Mouse (Mus musculus) left cerebral cortex, adult 18-20 months (tissue): Measurements from ENCODE around the gene Intu. TPM values are rescaled to one million over a fixed set of nuclear protein-coding genes. Genes with fewer than 3 reads are reported as not detected.

Experiments
- DNase-seq, 2 experiments: peaks; one replicate each; pipeline ENCODE4 v3.0.0; 2021 to 2022; ENCODE audit warnings: low spot score in 2 of 2, mixed read lengths in 1 of 2
- total RNA-seq, 2 experiments: library from RNA; stranded (reverse); gene quantifications; 2 replicates each; pipeline ENCODE4 v1.2.3; 2021

Intu gene
- total RNA-seq, 2 experiments from 2014 or later = 7.1 to 7.3 TPM

DNA sequence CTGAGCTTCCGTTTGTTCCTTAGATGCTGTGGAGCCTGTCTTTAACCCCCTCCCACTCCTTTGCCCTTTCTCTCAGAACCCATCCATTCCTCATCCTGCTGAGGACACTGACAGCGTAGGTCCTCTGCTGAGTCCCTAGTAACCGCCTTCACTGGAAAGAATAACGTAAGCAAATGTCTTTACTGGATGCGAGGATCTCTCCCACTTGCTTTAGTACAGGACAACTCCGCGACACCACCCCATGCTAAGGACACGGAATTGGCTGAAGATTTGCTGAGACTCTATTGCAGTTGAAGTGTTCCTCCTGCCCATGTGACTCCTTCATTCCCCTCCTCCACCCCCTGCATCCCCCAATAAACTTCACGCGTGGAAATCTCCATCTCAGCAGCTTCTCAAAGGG is 3.9 kb upstream of the Intu start:
- no peak for DNase-seq

DNA sequence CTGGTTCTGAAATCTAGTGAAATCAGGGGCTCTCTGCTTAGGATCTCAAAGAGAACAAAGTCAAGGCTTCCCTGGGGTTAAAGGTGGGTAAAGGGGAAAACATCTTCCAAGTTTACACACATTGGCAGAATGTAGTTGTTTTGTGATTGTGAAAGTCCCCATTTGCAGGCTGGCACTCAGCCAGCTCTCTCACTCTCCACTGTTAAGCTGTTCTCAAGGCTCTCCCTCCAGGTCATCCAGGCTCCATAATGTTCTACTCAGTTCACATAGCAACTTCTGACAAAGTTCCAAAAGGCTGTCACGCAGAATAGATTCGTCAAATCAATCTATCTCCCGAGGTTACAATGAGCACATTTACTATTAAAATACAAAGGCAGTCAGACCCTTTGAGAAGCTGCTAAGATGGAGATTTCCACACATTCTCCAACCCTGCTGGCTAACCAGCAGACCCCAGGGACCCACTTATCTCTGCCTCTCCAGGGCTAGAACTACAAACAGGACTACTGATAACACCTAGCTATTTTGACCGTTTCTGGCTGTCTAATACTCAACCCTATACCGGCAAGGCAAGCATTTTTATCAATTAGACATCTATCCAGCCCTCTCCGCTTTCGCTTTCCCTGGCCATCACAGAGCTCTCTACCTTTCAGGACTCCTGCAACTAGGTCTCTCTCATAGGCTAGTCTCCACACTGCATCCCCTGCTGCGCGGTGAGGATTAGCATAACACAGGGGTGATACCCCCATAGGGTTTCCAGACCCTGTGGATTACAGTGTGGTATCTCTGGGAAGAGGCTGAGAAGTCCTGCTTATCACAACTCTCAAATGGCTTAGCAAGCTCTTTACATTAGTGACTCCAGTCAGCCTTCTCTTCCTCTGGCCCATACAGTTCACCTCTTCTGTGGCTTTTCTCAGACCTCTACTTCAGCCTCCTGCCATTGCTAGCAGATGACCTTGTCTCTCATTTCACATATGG is 2.8 kb upstream of the Intu start:
- DNase-seq = no peak

DNA sequence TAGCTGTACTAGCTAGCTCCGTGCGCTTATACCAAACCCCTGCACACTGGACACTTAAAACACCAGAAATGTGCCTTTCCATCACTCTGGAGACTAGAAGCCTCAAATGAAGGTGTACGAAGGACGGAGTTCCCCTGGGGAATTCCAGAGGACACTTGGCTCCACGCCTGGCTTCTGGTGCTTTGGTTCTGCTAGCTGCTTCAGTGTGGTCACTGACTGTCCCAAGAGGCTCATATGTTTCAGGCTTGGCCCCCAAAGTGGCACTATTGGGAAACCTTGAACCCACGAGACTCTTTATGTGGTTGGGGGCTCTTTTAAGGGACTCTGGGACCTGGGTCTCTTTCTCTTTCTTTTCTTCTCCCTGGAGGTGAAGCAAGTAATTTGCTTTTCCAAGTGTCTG is 2.1 kb upstream of the Intu start:
- DNase-seq = no peak

DNA sequence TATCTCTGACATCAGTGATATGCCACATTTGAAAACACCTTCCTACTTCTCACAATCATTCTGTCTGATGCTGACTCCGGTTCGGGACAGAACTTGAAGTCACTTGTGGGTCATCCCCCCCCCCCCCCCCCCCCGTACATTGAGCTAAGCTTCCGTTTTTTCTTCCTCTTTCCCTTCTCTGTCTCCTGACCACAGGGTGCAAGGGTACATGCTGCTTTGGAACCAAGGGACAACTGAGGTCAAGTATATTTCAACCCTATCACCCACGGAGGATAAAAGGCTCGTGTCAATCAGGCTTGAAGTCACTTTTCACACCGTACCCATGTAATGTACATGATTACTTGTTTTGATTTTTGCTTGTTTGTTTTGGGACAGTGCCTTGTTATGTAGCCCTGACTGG is 241 bp upstream of the Intu start:
- DNase-seq = no peak

DNA sequence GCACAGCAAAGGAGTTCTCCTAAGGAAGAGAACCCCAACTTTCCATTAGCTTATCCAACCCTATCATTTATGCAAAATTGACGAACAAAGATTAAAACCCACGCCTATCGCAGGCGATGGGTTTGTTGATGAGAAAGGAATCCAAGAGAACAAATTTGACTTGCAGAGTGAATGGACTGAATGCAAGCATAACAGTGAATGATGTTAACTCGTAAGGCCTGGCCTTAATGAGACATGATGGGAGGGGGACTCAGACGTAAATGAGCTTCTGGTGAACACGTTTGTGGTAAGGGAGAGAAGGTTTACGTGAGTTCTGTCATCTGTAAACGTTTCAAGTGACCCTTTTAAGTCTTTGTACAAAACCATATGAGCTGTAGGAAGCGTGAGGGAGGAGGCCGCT is 1.2 kb downstream of the Intu start:
- no peak for DNase-seq

DNA sequence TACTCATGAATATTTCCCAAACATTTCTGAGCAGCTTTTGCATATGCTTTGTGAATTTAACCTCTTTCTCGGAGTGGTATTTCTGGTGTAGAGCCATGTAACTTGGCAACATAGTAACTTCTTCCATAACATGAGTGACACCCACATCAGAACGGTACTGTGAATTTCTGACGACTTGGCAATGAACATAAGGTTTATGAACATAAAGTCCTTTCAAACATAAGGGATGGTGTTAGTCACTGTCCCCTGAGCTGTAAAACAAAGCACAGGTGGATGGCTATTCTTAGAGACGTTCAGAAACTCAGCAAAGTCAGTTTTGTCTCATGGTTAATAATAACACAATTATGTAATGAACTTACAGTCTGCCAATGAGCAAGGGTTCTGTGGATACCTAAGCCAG is 3.1 kb downstream of the Intu start:
- DNase-seq = no peak

DNA sequence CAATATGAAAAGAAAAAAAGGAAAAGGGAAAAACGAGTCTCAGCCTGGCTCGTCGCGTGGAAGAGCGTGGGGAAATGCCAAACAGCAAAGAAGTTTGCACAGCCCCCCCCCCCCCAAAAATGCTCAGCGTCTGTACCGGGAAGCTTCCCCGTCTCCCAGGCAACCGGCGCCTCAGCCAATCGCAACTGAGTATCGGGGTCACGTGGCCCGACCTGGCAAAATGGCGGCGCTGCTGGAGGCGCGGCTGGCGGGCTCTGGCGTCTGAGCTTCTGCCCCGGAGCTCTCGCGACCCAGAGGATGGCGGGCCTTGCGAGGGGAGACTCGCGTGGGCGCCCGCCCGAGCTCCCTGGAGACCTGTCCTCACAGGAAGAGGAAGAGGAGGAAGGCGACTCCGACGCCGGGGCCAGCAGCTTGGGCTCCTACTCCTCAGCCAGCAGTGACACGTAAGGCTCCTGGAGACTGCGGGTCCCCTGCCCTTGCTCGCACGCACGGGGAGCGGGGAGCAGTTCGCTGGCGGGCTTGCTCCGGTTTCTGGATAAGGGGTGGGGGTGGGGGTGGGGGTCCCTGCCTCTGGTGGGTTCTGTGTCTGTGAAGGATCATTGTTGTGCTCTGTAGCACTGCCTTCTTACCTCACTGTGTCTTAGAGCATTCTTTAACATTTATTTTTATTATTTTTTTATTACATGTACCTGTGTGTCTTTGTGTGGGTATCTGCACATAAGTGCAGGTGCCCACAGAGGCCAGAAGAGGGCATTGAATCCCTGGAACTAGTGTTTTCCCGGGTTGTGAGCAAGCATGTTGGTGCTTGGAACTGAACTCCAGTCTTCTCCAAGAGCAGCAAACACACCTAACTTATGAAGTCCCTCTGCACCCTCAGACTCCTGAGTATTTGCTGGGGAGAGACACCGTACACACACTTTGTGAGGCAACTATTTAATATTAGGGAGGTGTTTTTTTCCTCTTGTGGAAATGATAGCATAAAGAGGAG is 9.8 kb downstream of the Intu start:
- DNase-seq = peak; percentile 89 to 90

DNA sequence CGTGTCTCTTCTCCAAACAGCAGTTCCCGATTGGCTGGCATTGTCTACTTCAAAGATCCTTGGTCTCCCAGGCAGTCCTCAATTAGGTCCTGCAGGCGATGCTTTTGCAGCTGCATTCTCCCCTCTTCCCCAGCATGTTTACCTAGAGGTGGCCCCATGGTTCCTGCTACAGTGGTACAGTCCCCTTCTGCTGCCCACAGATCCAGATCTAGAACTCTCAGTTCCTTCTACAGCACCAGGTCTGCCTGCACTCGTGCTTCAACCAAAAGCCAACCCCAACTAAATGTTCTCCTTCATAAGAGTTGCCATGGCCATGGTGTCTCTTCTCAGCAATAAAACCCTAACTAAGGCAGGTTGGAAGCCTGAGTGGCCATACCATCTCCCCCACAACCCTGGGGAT is 15.5 kb downstream of the Intu start:
- DNase-seq = no peak

DNA sequence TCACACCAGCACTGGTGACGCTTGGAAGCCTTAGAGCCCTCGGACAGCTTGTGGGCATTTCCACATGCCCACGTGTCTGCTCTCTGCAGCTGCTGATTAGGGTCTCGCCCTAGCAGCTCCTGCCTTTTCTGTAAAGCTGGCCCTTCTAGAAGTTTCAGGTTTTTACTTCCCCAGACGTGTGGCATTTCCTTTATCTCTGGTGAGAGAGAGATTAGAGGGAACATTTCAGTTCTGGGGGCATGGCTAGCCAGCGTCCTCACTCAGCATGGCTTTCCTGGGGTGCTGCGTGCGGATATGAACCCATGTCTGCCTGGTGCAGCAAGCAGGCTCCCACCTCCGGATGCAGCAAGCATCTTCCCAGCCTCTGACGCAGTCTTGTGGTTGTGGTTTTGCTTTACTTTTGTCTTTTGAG is 121.9 kb downstream of the Intu start:
- DNase-seq = no peak

DNA sequence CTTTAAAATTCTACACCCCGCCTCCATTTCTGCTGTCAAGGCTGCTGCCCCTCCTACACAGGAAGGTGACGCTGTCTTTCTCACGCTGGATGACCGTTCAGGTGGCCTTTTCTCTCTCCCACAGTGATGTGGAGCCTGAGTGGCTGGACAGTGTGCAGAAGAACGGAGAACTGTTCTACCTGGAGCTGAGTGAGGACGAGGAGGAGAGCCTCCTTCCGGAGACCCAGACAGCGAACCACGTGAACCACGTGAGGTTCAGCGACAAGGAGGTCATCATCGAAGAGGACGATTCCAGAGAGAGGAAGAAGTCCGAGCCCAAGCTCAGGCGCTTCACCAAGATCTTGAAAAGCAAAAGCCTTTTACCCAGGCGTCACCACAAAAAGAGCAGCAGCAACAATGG is 122.5 kb downstream of the Intu start:
- DNase-seq = no peak

DNA sequence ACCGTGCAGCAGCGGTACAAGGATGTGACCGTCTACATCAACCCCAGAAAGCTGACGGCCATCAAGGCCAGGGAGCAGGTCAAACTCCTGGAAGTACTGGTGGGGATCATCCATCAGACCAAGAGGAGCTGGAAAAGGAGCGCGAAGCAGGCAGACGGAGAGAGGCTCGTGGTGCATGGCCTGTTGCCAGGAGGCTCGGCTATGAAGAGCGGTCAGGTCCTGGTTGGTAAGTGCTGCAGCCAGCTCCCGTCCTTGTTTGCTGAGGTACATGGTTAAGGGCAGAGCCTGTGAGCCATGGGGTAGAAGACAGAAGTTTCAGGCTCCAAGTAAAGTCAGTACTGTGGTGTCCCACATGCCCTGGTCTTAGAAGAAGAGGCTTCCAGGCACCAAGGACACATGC is 122.9 kb downstream of the Intu start:
- DNase-seq = no peak

DNA sequence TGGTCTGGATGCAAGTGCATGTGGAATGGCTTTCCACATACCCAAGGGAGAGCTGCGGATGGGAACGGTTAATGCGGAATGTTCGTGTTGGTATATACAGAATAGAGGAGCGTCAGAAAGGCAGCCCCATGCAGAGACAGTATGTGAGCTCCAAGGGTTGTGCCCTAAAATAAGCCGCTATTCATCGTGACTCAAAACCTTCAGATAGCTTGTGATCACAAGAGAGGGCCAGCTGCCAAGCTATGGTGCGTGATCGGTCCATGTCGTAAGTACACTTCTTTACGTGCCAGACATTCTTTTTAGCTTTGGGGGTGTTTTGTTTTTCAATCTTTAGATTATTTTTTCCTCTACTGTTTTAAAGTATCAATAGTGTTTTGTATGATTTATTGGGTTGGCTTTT is 124.5 kb downstream of the Intu start:
- DNase-seq = no peak

DNA sequence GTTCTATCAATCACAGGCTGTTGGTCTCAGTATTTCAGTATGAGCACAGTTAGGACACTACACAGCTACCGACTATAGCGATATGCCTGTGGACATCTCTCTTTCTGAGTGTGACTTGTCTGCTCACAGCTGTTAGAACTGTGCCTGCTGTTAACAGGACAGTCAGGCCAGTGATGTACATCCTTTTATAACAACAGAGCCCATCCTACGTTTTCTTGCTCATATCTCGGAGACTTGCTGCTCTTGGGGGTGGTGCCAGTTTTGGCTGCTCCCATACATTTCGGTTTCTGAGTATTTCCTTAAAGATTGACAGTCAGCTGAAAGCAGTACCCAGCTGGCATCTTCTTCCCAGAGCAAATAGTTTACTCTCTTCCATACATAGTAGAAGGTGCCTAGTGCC is 125.3 kb downstream of the Intu start:
- no peak for DNase-seq

DNA sequence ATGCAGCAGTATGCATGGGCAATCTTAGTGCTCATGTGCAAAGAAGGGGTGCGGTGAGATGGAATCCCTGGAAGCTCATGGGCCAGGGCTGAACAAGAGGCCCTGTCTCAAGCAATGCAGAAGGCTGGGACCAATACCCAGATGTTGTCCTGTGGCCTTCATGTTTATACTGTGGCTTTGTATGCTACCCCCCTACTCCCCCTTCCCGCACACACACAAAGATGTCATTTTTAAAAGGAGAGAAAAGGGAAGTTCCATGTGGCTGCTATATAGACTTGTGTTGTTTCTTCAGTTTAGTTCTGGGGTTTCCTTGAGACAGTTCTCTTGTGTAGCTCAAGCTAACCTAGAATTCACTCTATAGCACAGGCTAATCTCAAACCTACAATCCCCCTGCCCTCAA is 129.1 kb downstream of the Intu start:
- DNase-seq = no peak

DNA sequence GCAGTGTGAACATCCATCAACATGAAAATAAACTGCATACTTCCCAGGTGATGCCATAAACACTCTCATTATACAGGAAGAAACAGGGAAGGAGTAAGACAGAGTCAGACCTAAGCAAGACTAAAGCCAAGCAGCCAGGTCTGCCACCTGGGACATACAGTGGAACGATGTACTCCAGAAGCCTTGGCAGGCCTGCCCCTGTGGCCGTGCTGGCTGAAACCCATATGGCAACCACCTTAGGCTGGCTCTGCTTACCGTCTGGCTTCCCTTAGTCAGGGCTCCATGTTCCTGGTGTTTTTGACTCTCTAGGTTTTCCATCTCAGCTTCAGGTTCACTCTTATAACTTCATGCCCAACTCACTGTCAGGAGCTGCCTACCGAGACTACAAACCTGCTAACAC is 135.0 kb downstream of the Intu start:
- DNase-seq = no peak

DNA sequence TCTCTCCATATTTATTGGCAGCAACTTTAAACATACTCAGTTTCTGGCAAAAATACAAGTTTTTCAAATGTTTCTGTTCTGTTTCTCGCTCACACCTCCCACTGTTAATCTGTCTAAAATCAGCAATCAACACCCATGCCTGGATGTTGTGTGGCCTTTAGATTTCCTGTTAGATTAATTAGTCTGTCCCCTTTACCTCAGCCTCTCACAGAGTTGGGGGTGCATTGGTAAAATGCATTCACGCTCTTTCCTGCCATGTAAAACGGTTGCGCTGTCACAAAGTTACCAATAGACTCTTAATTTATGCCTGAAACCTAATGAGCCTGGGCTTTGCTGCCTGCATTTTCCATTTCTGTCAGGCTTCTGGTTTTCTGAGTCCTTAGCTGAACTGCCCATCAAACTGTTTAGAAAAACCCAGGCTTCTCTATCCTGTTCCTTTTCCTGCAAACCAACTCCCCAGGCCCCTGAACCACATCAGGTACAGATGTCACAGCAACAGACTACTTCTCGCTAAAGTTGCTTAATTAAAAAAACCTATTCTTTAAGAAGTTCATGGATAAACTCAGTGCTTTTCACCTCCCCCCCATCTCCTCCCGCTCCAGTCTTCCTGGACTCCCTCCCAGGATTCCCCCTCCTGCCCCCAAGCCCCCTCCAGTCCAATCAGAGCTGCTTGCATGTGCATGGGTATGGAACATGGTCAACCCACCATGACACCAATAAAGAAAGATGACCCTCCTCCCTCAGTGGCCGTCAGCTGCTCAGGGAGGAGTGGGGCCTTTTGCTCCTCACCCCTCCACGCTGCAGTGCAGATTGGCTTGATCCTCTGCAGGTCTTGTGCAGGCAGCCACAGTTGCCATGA is 136.0 kb downstream of the Intu start:
- no peak for DNase-seq

DNA sequence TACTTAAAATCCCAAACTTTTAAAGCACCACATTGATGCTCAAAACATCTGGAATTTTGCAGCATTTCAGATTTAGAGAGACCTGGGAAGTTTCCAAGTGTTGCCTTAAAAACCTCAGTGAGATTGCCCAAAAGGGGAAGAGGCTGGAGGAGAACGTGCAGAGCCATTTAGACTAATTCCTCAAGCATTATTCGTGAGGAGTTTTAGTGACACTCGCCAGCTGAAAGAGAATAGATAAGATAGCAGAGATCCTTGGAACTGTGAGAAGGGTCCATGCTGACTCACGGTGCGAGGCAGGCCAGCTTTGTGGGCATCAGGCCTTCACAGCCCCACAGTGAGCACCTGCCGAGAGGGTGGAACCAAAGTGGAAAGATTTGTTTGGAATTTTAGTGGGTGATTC is 137.8 kb downstream of the Intu start:
- no peak for DNase-seq

DNA sequence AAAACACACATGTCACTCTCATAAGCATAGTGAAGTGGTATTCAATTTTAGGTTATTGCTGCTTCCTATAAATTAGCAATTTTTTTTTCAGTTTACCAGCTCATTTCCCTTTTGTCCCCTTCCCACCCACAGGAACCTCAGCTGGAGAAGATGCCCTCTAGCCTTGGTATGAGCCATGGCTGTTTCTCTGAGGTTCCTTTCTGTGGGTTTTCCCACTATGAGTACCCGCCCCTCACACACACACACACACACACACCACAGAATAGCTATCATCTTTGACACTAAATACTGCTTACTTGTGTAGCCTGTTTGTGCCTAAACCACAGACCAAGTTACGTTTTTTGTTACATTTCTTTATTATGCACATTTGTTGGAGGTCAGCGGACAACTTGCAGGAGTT is 138.3 kb downstream of the Intu start:
- no peak for DNase-seq

DNA sequence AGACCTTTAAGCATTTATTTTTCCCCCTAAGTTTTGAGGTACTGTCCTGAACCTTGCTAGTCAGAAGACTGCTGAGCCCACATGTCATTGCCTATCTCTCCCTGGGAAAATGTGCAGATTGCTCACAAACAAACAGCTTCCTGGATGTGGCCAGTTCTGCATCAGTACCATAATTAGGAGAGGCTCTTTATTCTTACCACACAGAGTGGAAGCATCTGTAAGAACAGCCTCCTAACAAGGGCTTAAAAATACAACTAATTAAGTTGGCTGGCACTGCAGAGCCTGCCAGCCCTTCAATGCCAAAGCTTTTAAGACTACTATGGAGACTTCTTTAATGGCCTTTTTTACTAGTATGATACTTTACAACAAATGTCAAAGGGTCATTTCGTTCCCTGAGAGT is 142.4 kb downstream of the Intu start:
- no peak for DNase-seq

DNA sequence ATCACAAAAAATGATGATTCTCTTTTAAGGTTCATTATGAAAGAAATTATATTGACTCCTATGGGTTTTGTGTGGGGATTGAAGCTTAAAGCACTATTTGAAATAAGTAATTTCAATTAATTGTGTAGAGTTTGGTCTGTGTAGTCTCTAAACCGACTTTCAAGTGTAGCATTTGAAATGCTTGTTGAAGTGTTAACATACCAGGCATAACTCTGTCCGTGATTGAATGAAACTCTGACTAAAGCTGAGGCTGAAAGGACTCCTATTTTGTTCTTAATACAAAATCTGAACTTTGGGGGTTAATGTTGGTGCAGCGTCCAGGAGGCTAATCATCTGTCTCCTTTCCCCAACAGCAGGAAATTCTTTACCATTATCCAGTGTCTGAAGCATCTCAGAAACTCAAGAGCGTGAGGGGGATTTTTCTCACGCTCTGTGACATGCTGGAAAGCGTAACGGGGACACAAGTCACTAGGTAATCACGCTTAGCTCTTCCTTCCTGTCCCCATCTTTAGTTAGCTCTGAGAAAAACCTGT is 143.9 kb downstream of the Intu start:
- DNase-seq = no peak

DNA sequence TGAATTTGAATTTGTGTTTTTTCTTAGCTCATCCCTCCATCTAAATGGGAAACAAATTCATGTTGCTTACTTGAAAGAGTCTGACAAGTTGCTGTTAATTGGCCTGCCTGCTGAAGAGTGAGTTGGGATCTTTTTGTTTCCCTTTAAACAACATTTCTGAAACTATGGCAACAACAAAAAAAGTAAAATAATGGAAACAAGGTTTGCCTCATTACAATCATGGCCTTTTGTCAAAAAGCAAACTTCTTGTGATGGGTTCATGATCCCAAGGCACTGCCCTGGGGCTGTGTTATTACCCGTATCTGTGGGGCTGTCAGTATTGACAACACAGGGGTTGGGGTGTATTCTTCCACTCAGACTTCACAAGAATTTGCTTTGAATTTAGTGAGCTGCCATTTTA is 147.8 kb downstream of the Intu start:
- DNase-seq = no peak
